Mouse (Mus musculus) embryo, embryonic 11.5 days (tissue): ENCODE results near the gene Sap30l.
"Not testable (repeated sequence)": the region's sequence is repeated elsewhere in the genome, so short reads cannot be mapped to it uniquely, and the experiment has no call there.

Experiments
- DNase-seq: peaks from one replicate; pipeline ENCODE4 v3.0.0-alpha.2; 2012; ENCODE audit warnings: low read depth, low spot score

The Sap30l gene

GRCm38 (mm10) chr11:57831861-57832260 is 30.4 kb downstream of the Sap30l start:
- DNase-seq: no peak

DNA sequence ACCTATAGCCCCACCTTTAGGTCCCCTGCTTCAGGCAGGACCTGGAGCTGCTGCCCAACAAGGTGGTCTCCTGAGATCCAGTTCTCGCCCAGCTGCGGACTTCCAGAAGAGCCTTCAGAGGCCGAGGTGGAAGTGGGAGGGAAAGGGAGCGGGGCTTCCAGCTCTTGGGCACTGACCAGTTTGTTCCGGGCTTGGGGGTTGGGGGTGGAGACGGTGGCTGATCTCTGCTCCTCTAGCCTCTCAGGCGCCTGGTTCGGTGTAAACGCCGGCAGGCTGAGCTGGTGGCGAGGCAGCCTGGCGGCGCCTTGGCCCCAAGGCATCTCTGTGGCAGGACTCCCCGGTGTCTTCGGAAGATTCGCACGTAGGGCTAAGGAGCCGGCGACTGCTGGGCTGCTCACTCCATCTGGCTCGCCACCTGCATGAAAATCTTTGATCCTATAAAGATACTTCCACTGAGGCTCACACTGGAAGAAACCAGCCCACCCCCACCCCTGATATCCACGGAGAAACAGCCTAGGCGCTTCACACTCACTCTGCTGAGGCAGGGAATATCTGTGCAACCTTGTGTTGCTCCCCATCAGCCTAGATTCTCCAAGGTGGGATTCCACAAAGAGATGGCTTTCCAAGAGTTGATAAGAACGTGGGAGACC is 31.2 kb downstream of the Sap30l start, which contains the start of gene Hand1:
TSS of gene Hand1 (minus strand) at position 267 of the 650 bp plus-strand sequence.
- DNase-seq: no peak

- no peak for DNase-seq
Measured at GRCm38 (mm10) chr11:57833296-57833977, 32.0 kb downstream of the Sap30l start.

GRCm38 (mm10) chr11:57834031-57834430 is 32.6 kb downstream of the Sap30l start:
- no peak for DNase-seq

DNA sequence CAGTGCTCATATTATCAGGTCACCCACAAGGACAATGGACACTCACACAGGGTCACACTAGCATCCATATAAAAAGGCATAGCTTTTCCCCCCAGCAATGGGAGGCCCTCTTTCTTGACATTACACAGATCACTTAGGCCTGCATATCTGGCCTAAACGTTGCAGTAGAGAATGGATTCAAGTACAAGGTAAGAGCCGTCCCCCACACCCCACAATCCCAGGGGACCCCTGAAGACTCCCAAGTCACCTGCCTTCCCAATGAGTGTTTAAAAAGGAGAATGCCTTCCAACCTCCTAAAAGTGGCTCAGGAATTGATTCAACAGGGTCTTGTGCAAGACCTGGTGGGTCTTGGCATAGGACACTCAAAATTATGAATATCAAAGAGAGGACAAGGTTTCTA is 33.9 kb downstream of the Sap30l start:
- DNase-seq: no peak

- DNase-seq: no peak
Measured at GRCm38 (mm10) chr11:57835931-57836330, 34.5 kb downstream of the Sap30l start.

- no peak for DNase-seq
Measured at GRCm38 (mm10) chr11:57836401-57836800, 35.0 kb downstream of the Sap30l start.

DNA sequence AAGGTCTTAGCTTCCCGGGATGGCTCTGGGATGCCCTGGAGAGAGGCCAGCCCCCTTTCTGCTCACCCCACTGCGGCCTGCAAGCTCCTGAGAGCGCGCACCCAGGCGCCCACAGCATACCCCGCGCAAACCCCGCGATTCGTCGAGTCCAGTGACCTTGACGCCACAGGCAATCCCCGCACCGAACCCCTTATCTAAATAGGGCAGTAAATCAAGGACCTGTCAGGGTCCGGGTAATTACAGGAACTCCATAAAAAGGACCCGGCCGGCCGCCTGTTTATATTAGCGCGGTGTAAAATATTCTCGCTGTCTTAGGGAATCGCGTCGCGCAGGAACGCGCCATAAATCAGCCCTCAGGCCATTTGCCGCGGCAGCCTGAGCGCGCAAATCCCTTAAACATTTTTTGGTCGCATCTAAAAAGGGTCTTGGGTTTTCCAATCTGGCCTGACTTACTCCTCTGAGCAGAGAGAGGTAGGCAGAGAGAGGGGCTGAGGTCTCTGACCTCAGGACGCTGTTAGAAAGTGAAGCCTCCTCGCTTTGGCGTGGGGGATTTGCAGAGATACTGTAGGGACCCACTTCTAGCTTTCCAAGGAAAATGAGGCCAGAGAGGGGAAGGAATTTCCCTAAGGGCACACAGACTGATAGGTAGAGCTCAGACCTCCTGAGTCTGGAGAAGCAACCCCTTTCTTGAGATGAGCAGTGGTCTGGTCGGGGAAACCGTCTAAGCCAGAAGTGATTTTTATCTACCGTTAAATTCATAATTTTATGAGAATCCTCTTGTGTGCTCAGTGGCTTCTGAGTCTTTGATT is 35.6 kb downstream of the Sap30l start:
- DNase-seq: no peak

DNA sequence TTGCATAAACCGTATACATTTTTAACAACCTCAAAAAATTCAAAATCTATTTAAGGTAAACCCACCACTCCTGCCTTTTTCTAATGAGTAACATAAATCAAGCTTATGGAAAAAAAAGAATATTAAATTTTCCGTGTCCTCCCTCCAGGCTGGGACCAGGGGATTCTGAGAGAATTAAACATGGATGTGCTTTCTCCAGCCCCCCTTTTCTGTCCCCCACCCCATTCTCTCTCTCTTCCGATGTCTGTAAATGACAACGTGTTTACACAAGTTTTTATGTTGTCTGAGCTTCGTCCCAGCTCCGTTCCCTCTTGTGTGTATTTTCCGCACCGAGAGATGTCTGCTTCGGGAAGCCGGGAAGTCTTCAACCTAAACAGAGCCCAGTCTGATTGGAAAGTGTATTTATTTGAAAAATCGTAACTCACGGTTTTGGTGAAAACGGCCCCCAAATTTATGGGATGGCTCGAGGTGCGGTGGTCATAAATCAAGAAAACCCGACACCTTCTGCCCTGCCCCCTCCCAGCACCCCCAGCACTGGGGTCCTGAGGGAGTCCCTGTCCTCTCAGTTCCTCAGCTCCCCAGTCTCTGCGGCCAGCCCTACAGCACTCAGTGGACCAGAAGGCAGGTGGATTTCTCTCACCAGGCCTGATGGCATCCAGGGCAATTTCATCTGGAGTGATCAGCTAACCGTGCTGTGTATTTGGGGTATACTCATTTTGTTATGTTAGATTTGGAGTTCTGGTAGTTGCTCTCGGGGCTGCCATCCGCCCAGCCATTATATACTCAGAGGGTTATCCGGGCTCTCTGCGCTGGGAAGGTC is 36.6 kb downstream of the Sap30l start:
- DNase-seq: no peak

GRCm38 (mm10) chr11:57840986-57841385 is 39.5 kb downstream of the Sap30l start:
- DNase-seq: no peak

- no peak for DNase-seq
Measured at GRCm38 (mm10) chr11:57841391-57841790, 40.0 kb downstream of the Sap30l start.

DNA sequence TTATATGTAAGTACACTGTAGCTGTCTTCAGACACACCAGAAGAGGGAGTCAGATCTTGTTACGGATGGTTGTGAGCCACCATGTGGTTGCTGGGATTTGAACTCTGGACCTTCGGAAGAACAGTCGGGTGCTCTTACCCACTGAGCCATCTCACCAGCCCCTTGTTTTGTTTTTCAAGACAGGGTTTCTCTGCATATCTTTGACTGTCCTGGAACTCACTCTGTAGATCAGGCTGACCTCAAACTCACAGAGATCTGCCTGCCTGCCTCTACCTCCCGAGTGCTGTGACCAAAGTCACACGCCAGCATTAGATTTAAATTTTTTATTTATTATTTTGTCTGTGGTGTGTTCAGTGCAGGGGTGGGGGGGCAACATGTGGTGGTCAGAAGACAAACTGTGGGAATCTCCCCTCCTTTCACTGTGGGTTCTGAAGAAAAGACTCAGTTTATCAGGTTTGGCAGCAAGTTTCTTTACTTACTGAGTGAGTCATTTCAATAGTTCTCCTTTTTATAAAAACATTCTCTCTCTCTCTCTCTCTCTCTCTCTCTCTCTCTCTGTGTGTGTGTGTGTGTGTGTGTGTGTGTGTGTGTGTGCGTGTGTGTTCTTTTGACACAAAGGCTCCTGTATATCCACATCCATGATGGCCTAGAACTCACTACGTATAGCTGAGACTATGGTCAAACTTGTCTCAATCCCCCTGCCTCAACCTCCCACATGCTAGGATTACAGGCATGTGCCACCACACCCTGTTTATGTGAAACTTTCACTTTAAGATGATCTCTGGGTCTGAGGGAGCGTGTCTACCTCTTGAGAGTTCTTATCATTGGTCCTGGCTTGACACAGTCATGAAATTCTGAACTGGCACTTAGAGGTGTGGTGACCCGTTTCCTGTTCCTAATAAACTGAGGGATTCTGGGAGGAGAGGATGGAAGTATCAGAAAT is 45.3 kb downstream of the Sap30l start:
- DNase-seq: not testable (repeated sequence)

DNA sequence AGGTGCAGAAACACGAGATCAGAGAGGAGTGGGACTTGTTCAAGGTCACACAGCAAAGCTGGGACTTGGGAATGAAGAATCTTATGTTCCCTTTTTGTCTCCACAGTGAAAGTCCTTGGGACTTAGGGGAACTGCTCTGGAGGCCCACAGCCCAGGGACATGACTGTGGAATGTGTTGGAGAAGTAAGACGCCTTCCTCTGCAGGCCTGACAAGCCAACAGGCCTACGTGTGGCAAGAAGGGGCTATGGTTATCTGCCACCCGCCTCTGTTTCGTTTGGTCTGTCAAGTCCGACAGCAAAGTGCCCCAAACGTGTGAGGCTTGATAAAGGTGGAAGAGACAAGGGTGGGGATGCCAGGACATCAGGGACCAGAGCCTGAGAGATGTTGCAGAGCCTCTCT is 46.0 kb downstream of the Sap30l start:
- DNase-seq: no peak

GRCm38 (mm10) chr11:57850298-57850697 is 48.9 kb downstream of the Sap30l start:
- no peak for DNase-seq

- DNase-seq: no peak
Measured at GRCm38 (mm10) chr11:57850931-57851330, 49.5 kb downstream of the Sap30l start.

GRCm38 (mm10) chr11:57853571-57853970 is 52.1 kb downstream of the Sap30l start:
- DNase-seq: no peak

GRCm38 (mm10) chr11:57857709-57858108 is 56.3 kb downstream of the Sap30l start:
- DNase-seq: no peak
